Mouse (Mus musculus) C2C12 (cell line): Measurements from ENCODE around the gene Nkx6-1.

ENCODE experiments used
- CTCF ChIP-seq: IDR thresholded peaks from one replicate; pipeline ENCODE4 v1.5.1; 2011; ENCODE audit not compliant: control insufficient read depth, insufficient read depth, insufficient read length
- MAX ChIP-seq: IDR thresholded peaks from one replicate; pipeline ENCODE4 v1.6.1; 2011; ENCODE audit warnings: mild to moderate bottlenecking, control low read depth
- MYOG ChIP-seq: IDR thresholded peaks from one replicate; pipeline ENCODE4 v1.6.1; 2011; ENCODE audit not compliant: control insufficient read depth, insufficient read length; ENCODE audit errors: extremely low read depth

- TF ChIP-seq CTCF = no peak
- TF ChIP-seq MAX = no peak
- no peak for TF ChIP-seq MYOG
These were observed 38.8 kb upstream of the Nkx6-1 start for GRCm38 (mm10) chr5:101703374-101704260.
